1 mouse cellular context compared by ENCODE assay signal in the genomic region with DNA sequence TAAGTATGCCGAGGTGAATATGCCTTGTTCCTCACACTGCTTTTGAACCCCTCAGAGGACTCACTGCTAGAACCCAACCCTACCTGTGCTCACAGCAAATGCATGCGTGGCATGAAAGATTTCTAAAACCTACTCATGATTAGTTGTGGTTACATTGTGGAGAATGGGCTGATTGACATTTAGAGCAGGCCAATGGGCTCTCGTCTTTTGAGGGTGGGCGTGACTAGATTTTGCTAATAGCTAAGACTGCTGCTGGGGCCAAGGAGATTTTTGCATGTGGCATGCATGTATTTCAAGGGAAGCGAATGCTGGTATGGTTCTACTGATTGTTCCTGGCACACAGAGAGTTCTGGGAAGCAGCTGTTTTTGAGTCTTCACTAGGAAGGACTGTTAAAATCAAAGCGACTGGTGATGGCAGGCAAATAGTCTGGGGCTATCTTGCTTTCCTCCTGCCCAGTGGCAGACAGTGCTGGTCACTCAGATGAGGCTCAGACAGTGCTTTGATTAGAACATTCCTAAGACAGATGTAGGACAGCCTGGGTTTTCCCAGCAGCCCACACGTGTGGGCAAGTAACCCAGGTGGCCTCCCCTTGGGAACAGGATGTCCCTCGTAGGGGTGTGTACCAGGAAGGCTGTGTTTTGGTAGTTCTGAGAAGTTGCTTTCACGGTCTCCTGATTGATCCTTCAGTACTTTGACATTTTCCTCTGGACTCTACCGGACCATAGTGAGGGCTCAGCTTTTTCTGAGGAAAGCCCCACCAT.
TF ChIP-seq lines count a peak whose summit lies in the region.

No protein-coding gene starts in this region.

TF ChIP-seq in ES-E14, 5 proteins besides CTCF, POLR2A, EP300 and RAD21:
- no peak for TF ChIP-seq ZNF384 (IDR thresholded peaks at IDR 0.05; ENCODE audit: low read depth, low read length)
- no peak for TF ChIP-seq MAFK (IDR thresholded peaks at IDR 0.05; ENCODE audit: insufficient read depth, low read depth, low read length)
- TF ChIP-seq ZC3H11A (IDR thresholded peaks at IDR 0.05; ENCODE audit: borderline replicate concordance, low read depth, low read length) = no peak
- TF ChIP-seq HCFC1 (IDR thresholded peaks at IDR 0.05; ENCODE audit: borderline replicate concordance, insufficient read depth, low read length) = no peak
- TF ChIP-seq CHD2 (IDR thresholded peaks at IDR 0.05; ENCODE audit: low read depth, low read length) = no peak
